Mouse (Mus musculus) ES-Bruce4 (cell line): ENCODE results near the gene Samd3.

Experiments used
- CTCF ChIP-seq: IDR thresholded peaks from one replicate; pipeline ENCODE4 v1.8.1; 2011; ENCODE audit warnings: low read depth, low read length
- POLR2A ChIP-seq: IDR thresholded peaks from one replicate; pipeline ENCODE4 v1.8.1; 2011; ENCODE audit warnings: low read length; ENCODE audit not compliant: insufficient read depth

DNA sequence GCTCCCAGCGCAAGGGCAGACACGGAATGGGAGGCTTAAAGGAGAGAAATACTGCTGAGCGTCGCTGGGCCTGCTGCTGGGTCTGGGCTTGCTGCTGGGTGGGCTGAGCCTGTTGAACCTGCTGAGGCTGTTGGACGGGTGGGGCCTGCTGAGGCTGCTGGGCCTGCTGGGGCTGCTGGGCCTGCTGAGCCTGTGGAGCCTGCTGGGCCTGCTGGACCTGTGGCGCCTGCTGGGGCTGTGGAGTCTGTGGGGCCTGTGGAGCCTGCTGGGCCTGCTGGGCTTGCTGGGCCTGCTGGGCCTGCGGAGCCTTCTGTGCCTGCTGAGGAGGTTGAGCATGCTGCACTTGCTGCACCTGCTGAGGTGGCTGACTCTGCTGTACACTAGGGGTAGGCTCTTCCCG lies 50.5 kb downstream of the Samd3 start:
- TF ChIP-seq CTCF = no peak
- no peak for TF ChIP-seq POLR2A
